Mouse (Mus musculus) kidney, postnatal 25 days (tissue): ENCODE data around the gene Uqcc3.
A peak's percentile ranks its signal among the peaks of the same experiment; 100 is the strongest.
"Not testable (repeated sequence)": the region's sequence is repeated elsewhere in the genome, so short reads cannot be mapped to it uniquely, and the experiment has no call there.

Source experiments
- DNase-seq, 2 experiments: peaks; one replicate each; pipeline ENCODE4 v3.0.0; 2021; ENCODE audit warnings: mixed read lengths in 2 of 2

The Uqcc3 gene

GRCm38 (mm10) chr19:8892829-8893766, 12.4 kb upstream of the Uqcc3 start, which contains the start of gene Ints5:
Gene Ints5 (plus strand): TSS chr19:8893005.
- DNase-seq: peak; percentile 85 to 90

- DNase-seq: peak; percentile 97 to 98
These were observed 8.0 kb upstream of the Uqcc3 start, which contains the start of the genes 1810009A15Rik and Gm49416 for GRCm38 (mm10) chr19:8888511-8889385. Gene 1810009A15Rik (plus strand): TSS chr19:8888853. Gene Gm49416 (plus strand): TSS chr19:8888926.

GRCm38 (mm10) chr19:8887585-8888463, 7.1 kb upstream of the Uqcc3 start:
- DNase-seq: no peak

GRCm38 (mm10) chr19:8886916-8887584, 6.3 kb upstream of the Uqcc3 start:
- no peak for DNase-seq

GRCm38 (mm10) chr19:8883616-8884015, 2.9 kb upstream of the Uqcc3 start, which contains the start of the genes Lbhd1 and Gm49403:
Gene Lbhd1 (plus strand): TSS chr19:8883732.
Gene Gm49403 (plus strand): TSS chr19:8883930.
- no peak for DNase-seq

- DNase-seq: no peak
These were observed 290 bp upstream of the Uqcc3 start for GRCm38 (mm10) chr19:8881034-8881392.

- DNase-seq: no peak
These were observed 5.7 kb downstream of the Uqcc3 start for GRCm38 (mm10) chr19:8875031-8875430.

GRCm38 (mm10) chr19:8872266-8872840, 8.4 kb downstream of the Uqcc3 start:
- DNase-seq: no peak

GRCm38 (mm10) chr19:8871267-8872186, 9.2 kb downstream of the Uqcc3 start, which contains the start of gene Ubxn1:
Gene Ubxn1 (plus strand): TSS chr19:8871496.
- DNase-seq: peak; percentile 97 to 99

- no peak for DNase-seq
These were observed 9.9 kb downstream of the Uqcc3 start for GRCm38 (mm10) chr19:8870838-8871237.

GRCm38 (mm10) chr19:8870381-8870780, 10.3 kb downstream of the Uqcc3 start:
- not testable (repeated sequence) for DNase-seq

- DNase-seq: no peak
These were observed 16.5 kb downstream of the Uqcc3 start for GRCm38 (mm10) chr19:8864265-8864664.

GRCm38 (mm10) chr19:8859018-8859417, 21.7 kb downstream of the Uqcc3 start:
- DNase-seq: peak in 1 of 2 experiments; percentile 68

- DNase-seq: peak; percentile 77 to 81
These were observed 23.0 kb downstream of the Uqcc3 start for GRCm38 (mm10) chr19:8857689-8858088.

- DNase-seq: no peak
These were observed 27.6 kb downstream of the Uqcc3 start for GRCm38 (mm10) chr19:8853117-8853516.

- no peak for DNase-seq
These were observed 28.3 kb downstream of the Uqcc3 start for GRCm38 (mm10) chr19:8852236-8852928.

GRCm38 (mm10) chr19:8851639-8852038, 29.1 kb downstream of the Uqcc3 start:
- no peak for DNase-seq

GRCm38 (mm10) chr19:8850402-8850901, 30.3 kb downstream of the Uqcc3 start, which contains the start of gene Lrrn4cl:
Gene Lrrn4cl (plus strand): TSS chr19:8850768.
- DNase-seq: peak in 1 of 2 experiments; percentile 61

GRCm38 (mm10) chr19:8848356-8848755, 32.4 kb downstream of the Uqcc3 start:
- DNase-seq: no peak
